Mouse (Mus musculus) liver, embryonic 13.5 days (tissue): ENCODE data around the gene Ntm. TPM values are rescaled to one million over a fixed set of nuclear protein-coding genes. Genes with fewer than 3 reads are reported as not detected.

Experiments used
- ATAC-seq: fragments of 200-750 bp; cut with Nextera tagmentation; 2 replicates; pipeline ENCODE4 v1.8.0; 2017; ENCODE audit warnings: low read depth, mild to moderate bottlenecking, moderate number of reproducible peaks, moderate library complexity
- DNase-seq: peaks from one replicate; pipeline ENCODE4 v3.0.0; 2022
- H3K27ac ChIP-seq: fragments of 300-500 bp; sonication (generic); 2 replicates; pipeline ENCODE4 v1.5.1; 2015; ENCODE audit warnings: moderate library complexity, mild to moderate bottlenecking, inconsistent platforms
- H3K27me3 ChIP-seq: fragments of 300-500 bp; sonication (generic); 2 replicates; pipeline ENCODE4 v1.6.1; 2015; ENCODE audit warnings: mild to moderate bottlenecking, inconsistent platforms
- H3K36me3 ChIP-seq: fragments of 300-500 bp; sonication (generic); 2 replicates; pipeline ENCODE4 v1.6.1; 2015; ENCODE audit warnings: mild to moderate bottlenecking, inconsistent platforms
- H3K4me1 ChIP-seq: fragments of 300-500 bp; sonication (generic); replicated peaks from 2 replicates; pipeline ENCODE4 v1.6.1; 2015; ENCODE audit warnings: inconsistent platforms
- H3K4me2 ChIP-seq: fragments of 300-500 bp; sonication (generic); 2 replicates; pipeline ENCODE4 v1.6.1; 2015; ENCODE audit warnings: inconsistent platforms, mild to moderate bottlenecking, moderate library complexity
- H3K4me3 ChIP-seq: fragments of 300-500 bp; sonication (generic); replicated peaks from 2 replicates; pipeline ENCODE4 v1.5.1; 2015; ENCODE audit warnings: mild to moderate bottlenecking, inconsistent platforms
- H3K9ac ChIP-seq: fragments of 300-500 bp; sonication (generic); 2 replicates; pipeline ENCODE4 v1.6.1; 2015; ENCODE audit warnings: mild to moderate bottlenecking, inconsistent platforms
- H3K9me3 ChIP-seq: fragments of 300-500 bp; sonication (generic); replicated peaks from 2 replicates; pipeline ENCODE4 v1.6.1; 2016; ENCODE audit warnings: inconsistent platforms
- WGBS: fragments of 180-500 bp; shearing (Covaris S2); methylation state at CpG from one replicate; pipeline ENCODE4 v1.1.7; 2015; ENCODE audit not compliant: insufficient replicate concordance; 5-methylcytosine and 5-hydroxymethylcytosine counted together
- polyA plus RNA-seq: library from polyadenylated mRNA; unstranded; fragments of >200 nt; fragmentation: Nextera tagmentation; extraction: Ambion mirVana; gene quantifications from 2 replicates; pipeline ENCODE4 v1.2.1, GENCODE M21; 2015

Ntm gene
- polyA plus RNA-seq, 1 experiment from 2014 or later: 1.2 TPM

DNA sequence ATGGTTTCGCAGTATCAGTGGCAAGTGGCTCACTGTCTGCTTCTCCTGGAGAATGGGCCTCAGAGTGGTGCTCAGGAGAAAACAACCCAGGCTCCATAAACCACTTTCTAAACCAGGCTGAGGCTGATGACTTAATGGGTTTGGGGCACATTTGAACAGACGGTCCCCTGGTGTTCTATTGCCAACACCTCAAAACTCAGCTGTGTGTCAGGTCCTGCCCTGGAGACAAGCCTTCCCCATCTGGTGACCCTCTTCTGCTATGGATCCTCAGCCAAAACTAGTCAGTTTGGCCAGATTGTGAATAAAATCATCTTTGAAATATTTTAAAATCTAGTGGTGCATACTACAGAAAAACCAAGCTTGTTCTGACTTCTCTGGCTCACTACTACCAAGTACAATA, 907.3 kb downstream of the Ntm start:
- H3K4me2 ChIP-seq: no peak overlapping the region
- H3K36me3 ChIP-seq: no peaks in the 10 kb centered on the region
- H3K4me1 ChIP-seq: no peaks in the 10 kb centered on the region
- ATAC-seq: no peak
- H3K27ac ChIP-seq: no peak overlapping the region
- WGBS: 63% methylated on average over 2 of the region's 2 CpGs
- no peaks in the 10 kb centered on the region for H3K9me3 ChIP-seq
- H3K27me3 ChIP-seq: no peaks in the 10 kb centered on the region
- DNase-seq: no peak
- no peak overlapping the region for H3K4me3 ChIP-seq
- H3K9ac ChIP-seq: no peak overlapping the region

DNA sequence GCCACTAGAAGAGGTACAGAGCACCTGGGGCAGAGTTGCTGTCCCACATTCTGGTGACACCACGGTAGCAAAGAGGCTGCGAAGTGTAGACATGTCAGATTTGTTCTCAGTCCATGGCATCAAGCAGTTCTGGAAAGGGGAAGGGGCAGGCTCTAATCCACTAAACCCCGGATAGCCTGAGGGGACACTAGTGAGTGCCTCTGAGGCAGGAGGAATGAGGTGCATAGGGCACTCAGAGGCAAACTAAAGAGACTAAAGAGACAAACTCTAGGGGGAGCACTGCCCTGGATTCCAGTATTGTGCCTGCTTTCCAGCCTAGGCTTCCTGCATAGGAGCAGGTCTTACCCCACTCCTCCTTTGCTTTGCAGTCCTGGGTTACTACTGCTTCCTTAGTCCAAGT, 926.5 kb downstream of the Ntm start:
- Histone ChIP-seq H3K4me1 (no peaks in the 10 kb centered on the region), H3K27me3 (no peaks in the 10 kb centered on the region), H3K9ac (no peak overlapping the region), H3K4me3 (no peak overlapping the region), H3K36me3 (no peaks in the 10 kb centered on the region), H3K27ac (no peak overlapping the region), H3K9me3 (no peaks in the 10 kb centered on the region), H3K4me2 (no peak overlapping the region)
- WGBS: 26% methylated on average over 3 of the region's 3 CpGs
- no peak for ATAC-seq
- DNase-seq: no peak

DNA sequence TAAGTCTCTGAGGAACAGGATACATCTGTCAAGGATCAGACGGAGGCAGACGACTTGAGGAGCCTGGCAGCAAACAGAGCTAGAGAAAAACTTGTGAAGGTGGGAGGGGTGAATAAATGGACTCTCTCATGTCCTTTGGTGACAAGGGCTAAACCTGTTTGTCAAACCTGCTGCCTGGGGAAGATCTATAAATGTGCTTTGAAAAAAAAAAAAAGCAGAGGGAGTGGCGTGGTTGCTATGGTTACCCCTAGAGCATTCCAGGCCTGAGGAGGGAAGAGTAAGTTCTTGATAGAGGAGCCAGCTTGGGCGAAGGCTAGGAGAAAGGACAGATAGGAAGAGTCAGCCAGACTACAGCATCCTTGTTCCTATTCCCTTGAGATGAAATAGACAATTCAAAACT, 926.9 kb downstream of the Ntm start:
- Histone ChIP-seq H3K9me3 (no peaks in the 10 kb centered on the region), H3K27me3 (no peaks in the 10 kb centered on the region), H3K4me1 (no peaks in the 10 kb centered on the region), H3K36me3 (no peaks in the 10 kb centered on the region), H3K27ac (no peak overlapping the region), H3K4me2 (no peak overlapping the region), H3K4me3 (no peak overlapping the region), H3K9ac (no peak overlapping the region)
- no peak for DNase-seq
- ATAC-seq: no peak
- 39% methylated on average over 4 of the region's 4 CpGs for WGBS

DNA sequence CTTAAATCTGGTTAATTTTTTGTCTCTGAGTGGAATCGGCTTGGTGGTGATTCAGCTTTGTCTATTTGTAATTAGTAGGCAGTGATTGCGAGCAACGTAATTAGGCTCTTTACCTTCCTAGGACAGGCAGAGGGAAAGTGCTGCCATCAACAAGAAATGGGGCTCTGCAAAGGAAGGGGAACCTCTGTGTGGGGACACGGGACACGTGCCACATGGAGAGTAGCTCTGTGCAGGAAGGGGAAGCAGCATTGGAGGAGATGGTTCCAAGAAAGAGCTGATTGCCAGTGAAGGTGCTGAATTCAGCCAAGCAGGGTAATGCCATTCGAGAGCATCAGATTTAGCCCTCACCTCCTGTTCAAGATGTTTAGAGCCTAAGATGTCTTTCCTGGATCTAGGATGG, 936.5 kb downstream of the Ntm start:
- Histone ChIP-seq H3K4me2 (no peak overlapping the region), H3K36me3 (no peaks in the 10 kb centered on the region), H3K9me3 (no peaks in the 10 kb centered on the region), H3K27me3 (no peaks in the 10 kb centered on the region), H3K4me3 (no peak overlapping the region), H3K4me1 (no peaks in the 10 kb centered on the region), H3K9ac (no peak overlapping the region), H3K27ac (no peak overlapping the region)
- ATAC-seq (no peak), DNase-seq (no peak)
- 61% methylated on average over 6 of the region's 6 CpGs for WGBS

DNA sequence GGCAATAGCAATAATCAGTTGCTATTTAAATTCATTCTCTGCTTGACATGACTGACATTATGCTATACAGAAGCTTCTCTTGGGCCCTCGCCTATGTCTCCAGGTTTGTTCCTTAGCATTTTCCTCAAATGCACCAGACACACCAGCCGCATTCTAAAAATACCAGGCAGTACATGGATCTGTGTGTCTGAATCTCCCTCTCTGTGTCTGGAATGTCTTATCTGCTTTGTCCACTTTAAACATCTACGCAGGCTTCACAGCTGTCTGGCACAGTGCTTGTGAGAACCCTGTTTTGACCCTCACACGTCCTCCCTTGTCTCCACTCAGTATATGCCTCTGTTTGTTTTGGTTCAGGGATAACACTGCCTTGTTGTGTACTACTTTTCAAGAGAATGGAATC, 937.3 kb downstream of the Ntm start:
- no peaks in the 10 kb centered on the region for H3K4me1 ChIP-seq
- H3K36me3 ChIP-seq: no peaks in the 10 kb centered on the region
- no peaks in the 10 kb centered on the region for H3K27me3 ChIP-seq
- H3K27ac ChIP-seq: no peak overlapping the region
- no peak for ATAC-seq
- no peak overlapping the region for H3K4me3 ChIP-seq
- no peak overlapping the region for H3K9ac ChIP-seq
- no peak overlapping the region for H3K4me2 ChIP-seq
- DNase-seq: no peak
- no peaks in the 10 kb centered on the region for H3K9me3 ChIP-seq
- WGBS: 53% methylated on average over 4 of the region's 4 CpGs

DNA sequence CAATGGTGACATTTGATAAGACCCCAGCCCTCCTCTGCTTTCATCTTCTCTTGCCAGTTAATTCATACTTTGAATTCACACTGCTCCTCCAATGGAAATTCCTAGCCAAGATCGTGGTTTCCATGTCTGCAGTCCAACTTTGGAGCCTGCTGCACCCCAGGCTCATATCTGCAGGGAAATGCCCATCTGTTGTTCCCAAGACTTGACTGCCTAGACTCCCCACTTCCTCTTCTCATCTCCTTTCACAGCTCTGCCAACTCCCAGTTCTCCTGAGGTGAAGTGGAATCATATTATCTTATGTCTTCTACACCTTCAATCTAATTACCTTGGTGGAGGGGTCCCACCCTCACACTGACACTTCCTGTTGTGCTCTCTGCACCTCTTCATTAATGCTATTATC, 937.8 kb downstream of the Ntm start:
- Histone ChIP-seq H3K4me1 (no peaks in the 10 kb centered on the region), H3K9me3 (no peaks in the 10 kb centered on the region), H3K4me2 (no peak overlapping the region), H3K27ac (no peak overlapping the region), H3K9ac (no peak overlapping the region), H3K36me3 (no peaks in the 10 kb centered on the region), H3K4me3 (no peak overlapping the region), H3K27me3 (no peaks in the 10 kb centered on the region)
- ATAC-seq: no peak
- no peak for DNase-seq
- 25% methylated on average over 1 of the region's 1 CpGs for WGBS

DNA sequence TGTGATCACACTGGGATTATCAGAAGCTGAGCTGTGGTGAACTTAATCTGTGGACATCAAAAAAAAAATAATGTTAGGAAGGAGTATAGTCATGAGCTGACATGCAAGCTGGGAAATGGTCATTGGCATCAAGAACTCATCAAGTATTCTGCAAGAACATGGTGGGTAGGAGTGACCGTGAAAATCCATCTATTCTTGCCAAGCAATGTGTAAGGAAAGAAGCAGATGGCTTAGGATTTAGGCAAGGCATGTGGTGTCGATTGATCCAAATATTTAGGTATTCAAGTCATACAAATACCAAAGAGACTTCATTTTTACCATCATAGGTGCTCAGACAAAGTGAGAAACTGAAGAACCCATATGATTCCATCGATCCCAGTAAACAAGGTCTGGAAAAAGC, 946.1 kb downstream of the Ntm start:
- H3K27me3 ChIP-seq: no peaks in the 10 kb centered on the region
- WGBS: 59% methylated on average over 3 of the region's 3 CpGs
- H3K9ac ChIP-seq: no peak overlapping the region
- no peak overlapping the region for H3K27ac ChIP-seq
- no peaks in the 10 kb centered on the region for H3K9me3 ChIP-seq
- DNase-seq: no peak
- H3K4me1 ChIP-seq: no peaks in the 10 kb centered on the region
- H3K4me3 ChIP-seq: no peak overlapping the region
- H3K4me2 ChIP-seq: no peak overlapping the region
- no peak for ATAC-seq
- H3K36me3 ChIP-seq: no peaks in the 10 kb centered on the region

DNA sequence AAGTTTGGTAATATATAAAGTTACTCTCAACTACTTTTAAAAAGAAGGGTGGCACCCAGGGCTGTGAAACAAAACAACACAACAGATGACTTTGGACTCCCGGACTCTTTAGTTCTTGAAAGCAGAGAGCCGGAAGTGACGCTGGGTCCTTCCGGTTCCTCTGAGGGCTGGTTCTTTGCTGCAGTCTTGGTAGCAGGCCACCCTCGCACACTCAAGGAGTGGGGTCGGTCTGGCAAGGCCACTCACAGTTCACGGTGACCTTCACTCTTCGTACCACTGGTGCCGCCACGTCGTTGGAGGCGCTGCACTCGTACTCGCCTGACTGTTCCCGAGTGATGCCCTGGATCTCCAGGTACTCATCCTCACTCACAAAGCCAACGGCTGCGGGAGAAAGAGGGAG, 949.1 kb downstream of the Ntm start:
- 79% methylated on average over 17 of the region's 17 CpGs for WGBS
- no peaks in the 10 kb centered on the region for H3K9me3 ChIP-seq
- no peak overlapping the region for H3K9ac ChIP-seq
- no peak overlapping the region for H3K27ac ChIP-seq
- no peaks in the 10 kb centered on the region for H3K4me1 ChIP-seq
- H3K27me3 ChIP-seq: no peaks in the 10 kb centered on the region
- ATAC-seq (no peak), DNase-seq (no peak)
- H3K36me3 ChIP-seq: no peaks in the 10 kb centered on the region
- H3K4me2 ChIP-seq: no peak overlapping the region
- H3K4me3 ChIP-seq: no peak overlapping the region

DNA sequence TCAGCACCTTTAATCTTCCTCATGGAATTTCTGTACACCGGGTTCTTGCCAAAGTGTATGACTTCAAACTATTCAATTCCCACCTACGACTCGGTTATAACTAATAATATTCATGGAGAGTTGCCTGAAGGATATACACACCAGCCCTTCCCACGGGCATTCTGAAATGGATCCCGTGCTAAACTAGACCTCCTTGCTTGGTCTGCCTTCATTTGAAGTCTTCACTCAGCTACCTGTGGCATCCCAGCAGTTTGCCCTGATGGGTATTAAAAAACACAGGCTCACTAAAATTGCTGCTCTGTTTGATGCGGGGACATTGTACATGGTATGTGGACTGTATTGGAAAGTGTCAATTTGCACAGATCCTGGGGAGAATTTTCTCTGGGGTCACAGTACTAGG, 950.4 kb downstream of the Ntm start:
- 76% methylated on average over 6 of the region's 6 CpGs for WGBS
- Histone ChIP-seq H3K27ac (no peak overlapping the region), H3K27me3 (no peaks in the 10 kb centered on the region), H3K9me3 (no peaks in the 10 kb centered on the region), H3K36me3 (no peaks in the 10 kb centered on the region), H3K4me1 (no peaks in the 10 kb centered on the region), H3K4me2 (no peak overlapping the region), H3K9ac (no peak overlapping the region), H3K4me3 (no peak overlapping the region)
- ATAC-seq (no peak), DNase-seq (no peak)

DNA sequence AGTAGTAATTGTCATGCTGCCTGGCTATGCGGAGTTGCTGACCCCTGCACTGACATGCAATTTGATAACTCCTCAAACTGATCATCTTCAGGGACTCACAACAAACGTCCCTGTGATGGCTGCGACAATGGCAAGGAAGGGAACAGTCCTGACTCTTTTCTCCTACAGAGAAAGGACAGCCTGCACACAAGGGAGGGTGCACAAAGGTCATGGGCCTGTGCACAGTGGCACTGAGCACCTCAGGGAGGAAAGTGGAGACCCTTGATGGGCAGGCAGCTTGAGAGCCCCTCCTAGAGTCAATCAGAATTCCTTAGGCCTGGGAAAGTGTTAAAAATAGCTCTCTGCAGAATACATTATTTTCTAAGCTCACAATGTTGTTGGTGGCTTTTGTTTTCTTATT, 951.5 kb downstream of the Ntm start:
- H3K36me3 ChIP-seq: no peaks in the 10 kb centered on the region
- no peaks in the 10 kb centered on the region for H3K4me1 ChIP-seq
- H3K4me2 ChIP-seq: no peak overlapping the region
- H3K9ac ChIP-seq: no peak overlapping the region
- DNase-seq: no peak
- 47% methylated on average over 3 of the region's 3 CpGs for WGBS
- H3K27ac ChIP-seq: no peak overlapping the region
- no peaks in the 10 kb centered on the region for H3K27me3 ChIP-seq
- H3K4me3 ChIP-seq: no peak overlapping the region
- H3K9me3 ChIP-seq: no peaks in the 10 kb centered on the region
- ATAC-seq: no peak

DNA sequence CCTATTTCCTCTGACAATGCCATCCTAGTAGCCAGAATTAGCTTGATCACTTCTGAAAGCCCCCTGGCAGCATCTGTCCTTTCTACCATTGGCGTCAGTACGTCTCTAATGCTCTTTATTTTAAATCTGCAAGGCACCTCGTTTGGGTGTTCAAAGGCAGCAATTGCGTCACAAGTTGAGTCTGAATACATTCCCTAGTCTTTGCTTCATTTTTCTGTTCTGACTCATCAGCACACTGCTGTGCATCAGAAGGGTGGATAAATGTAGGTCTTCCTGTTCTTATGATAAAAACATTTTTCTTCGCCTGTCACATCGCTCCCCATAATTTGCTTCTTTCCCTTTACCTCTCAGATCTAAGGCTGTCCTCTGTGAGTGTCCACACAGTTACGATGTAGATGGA, 958.4 kb downstream of the Ntm start:
- H3K27ac ChIP-seq: no peak overlapping the region
- DNase-seq (no peak), ATAC-seq (no peak)
- no peaks in the 10 kb centered on the region for H3K36me3 ChIP-seq
- H3K9me3 ChIP-seq: no peaks in the 10 kb centered on the region
- no peak overlapping the region for H3K9ac ChIP-seq
- no peak overlapping the region for H3K4me2 ChIP-seq
- H3K4me1 ChIP-seq: no peaks in the 10 kb centered on the region
- no peak overlapping the region for H3K4me3 ChIP-seq
- WGBS: 72% methylated on average over 7 of the region's 7 CpGs
- H3K27me3 ChIP-seq: no peaks in the 10 kb centered on the region

DNA sequence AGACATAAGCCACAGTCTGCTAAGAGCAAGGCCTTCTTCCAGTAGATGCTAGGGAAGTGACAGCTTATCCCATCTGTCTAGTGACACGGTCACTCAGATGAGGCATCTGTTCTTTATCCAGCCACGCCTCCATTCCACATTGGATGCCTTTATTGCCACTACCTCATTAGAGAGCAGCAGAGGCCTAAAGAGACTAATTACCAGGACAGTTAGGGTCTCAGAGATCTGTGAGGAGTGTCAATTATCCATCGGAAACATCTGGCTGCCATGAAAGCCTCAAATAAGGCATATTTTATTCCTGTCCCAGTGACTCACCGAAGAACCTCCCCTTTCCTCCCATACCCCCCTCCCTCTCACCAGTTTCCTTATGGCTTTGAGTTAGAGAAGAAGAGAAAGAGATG, 963.0 kb downstream of the Ntm start:
- no peak overlapping the region for H3K9ac ChIP-seq
- ATAC-seq: no peak
- no peaks in the 10 kb centered on the region for H3K36me3 ChIP-seq
- H3K27ac ChIP-seq: no peak overlapping the region
- no peak overlapping the region for H3K4me3 ChIP-seq
- H3K4me1 ChIP-seq: no peaks in the 10 kb centered on the region
- no peaks in the 10 kb centered on the region for H3K27me3 ChIP-seq
- H3K4me2 ChIP-seq: no peak overlapping the region
- WGBS: 40% methylated on average over 4 of the region's 4 CpGs
- no peak for DNase-seq
- no peaks in the 10 kb centered on the region for H3K9me3 ChIP-seq

DNA sequence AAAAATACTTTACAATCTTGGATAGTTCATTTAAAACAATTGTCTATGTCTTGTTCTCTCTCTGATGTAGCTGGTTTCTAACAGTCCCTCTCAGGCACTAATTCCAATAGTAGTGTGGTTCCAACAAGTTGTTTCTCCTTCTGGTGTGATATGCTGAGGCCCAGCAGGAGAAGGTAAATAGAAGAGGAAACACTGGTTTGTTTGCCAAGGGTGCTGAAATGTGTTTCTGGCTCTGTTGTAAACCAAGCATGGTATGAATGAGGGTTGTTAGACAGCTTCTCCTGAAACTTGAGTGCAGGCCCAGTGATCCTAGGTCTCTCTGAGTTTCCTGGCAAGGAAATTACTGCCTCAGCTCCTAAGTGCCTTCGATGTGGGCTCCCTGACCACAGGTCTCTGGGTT, 985.7 kb downstream of the Ntm start:
- no peak for DNase-seq
- ATAC-seq: no peak
- no peak overlapping the region for H3K4me2 ChIP-seq
- no peaks in the 10 kb centered on the region for H3K27me3 ChIP-seq
- H3K36me3 ChIP-seq: no peaks in the 10 kb centered on the region
- H3K4me3 ChIP-seq: no peak overlapping the region
- H3K27ac ChIP-seq: no peak overlapping the region
- H3K9ac ChIP-seq: no peak overlapping the region
- WGBS: 55% methylated on average over 1 of the region's 1 CpGs
- no peaks in the 10 kb centered on the region for H3K9me3 ChIP-seq
- H3K4me1 ChIP-seq: no peaks in the 10 kb centered on the region
